Mouse (Mus musculus) gastrocnemius, postnatal 10 days (tissue): ENCODE measurements around the gene U2af1l4. TPM values are rescaled to one million over a fixed set of nuclear protein-coding genes. Genes with fewer than 3 reads are reported as not detected.

Experiments
- DNase-seq: peaks from one replicate; pipeline ENCODE4 v3.0.0; 2021; ENCODE audit warnings: mixed read lengths
- microRNA-seq, 2 experiments: library from miRNA; unstranded; fragments of <30 nt; microRNA quantifications; one replicate each; pipeline ENCODE4 v1.2.0; 2021
- total RNA-seq, 2 experiments: library from RNA; stranded (reverse); gene quantifications; 2 replicates each; pipeline ENCODE4 v1.2.3; 2021

The U2af1l4 gene
- total RNA-seq, 2 experiments from 2014 or later, result 56.3 to 57.5 TPM

DNA sequence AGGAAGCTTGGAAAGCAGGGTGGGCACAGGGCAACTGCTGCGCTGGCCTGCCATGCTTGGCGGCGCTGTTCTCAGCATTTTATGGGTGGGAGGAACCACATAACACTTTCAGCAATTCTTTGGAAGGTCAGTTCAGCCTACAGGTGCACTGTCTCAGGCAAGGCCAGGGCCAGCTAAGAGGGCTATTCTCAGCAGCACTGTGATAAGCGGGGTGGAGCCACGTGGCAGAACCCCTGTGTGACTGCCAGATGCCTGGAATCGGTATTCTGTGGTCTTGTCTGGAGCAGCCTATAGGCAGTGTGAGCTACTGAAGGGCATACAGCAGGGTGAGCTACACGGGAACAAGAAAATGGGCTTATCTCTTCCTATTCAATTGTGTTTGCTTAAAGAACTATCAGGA lies 46.9 kb downstream of the U2af1l4 start:
- no peak for DNase-seq

DNA sequence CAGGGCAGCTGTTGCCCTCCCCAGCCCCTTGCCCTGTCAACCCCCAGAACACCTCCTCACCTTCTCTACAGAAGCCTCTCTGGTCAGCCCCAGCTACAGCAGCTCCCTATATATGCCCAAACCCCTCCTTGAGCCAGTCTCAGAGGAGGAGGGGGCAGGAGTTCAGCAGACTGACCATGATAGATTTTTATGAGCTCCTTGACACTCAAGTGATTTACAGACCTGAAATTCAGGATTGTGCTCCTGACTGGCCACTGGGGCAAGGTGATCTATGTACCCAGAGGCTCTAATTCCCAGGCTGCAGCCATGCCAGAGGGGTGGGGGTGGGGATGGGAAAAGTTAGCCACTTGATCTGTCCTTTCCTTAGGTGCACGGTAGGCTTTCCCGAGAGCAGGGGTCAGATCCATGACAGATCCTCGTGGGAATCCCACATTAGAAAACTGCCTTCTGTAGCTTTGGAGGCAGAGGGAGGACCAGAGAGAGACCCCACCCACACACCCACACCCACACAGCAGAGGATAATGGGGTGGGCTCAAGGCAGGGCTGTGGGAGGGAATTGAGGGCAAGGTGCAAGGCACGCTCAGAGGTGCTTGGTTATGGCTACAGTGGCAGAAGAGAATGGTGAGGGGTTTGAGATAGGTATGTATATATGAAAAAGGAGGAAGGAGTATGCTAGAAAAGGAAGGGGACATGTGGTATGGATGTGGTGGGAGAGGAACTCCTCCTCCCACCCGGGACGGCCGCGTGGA lies 49.7 kb downstream of the U2af1l4 start, which contains the start of gene Upk1a:
Upk1a (minus strand) TSS at position 194 of the 749 bp plus-strand sequence.
- DNase-seq, result no peak

DNA sequence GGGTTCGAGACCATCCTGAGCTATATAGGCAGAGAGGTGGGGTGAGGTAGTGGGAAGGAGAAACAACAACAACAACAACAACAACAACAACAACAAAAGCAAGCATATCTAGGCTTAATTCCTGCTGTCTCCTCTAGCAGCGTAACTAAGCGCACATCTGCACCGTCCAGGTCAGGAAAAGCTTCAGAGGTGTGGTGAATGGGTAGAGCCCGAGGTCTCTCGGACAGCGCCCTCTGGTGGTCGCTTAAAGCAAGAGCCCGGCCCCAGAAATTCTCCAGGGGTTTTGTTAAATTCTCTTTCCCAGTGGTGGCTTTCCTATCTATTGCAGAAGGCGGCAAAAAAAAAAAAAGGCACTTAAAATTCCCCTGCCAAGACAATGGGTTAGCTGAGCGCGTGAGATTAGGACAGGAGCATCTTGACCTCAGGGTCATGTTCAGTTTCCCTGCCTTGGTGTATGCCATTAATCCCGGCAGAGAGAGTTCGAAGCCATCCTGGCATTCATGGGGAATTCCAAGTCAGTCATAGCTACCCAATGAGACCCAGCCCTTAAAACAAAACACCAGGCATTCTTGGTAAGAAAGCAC lies 50.5 kb downstream of the U2af1l4 start:
- DNase-seq, result peak; percentile 66

DNA sequence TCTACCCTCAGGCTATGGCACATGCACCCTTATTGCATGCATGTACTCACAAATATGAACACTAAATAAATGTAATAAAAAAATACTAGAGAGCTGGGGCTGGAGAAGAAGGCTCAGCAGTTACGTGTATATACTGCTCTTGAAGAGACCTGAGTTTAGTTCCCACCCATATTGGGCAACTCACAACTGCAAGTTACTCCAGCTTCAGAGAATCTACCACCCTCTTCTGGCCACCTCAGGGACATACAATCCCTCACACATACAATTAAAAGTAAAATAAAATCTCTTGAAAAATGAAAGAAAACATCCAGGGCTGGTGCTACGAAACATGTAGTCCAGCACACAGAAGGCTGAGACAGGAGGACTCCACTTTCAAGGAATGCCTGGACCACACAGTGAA lies 51.4 kb downstream of the U2af1l4 start:
- no peak for DNase-seq

Small RNA genes within 50 kb of the gene (microRNA-seq; reads per million reads assigned to microRNA genes)
- gene Gm38670 (0.25 to 1.9 reads per million in 2 experiments), gene Mir3569 (0 to 0.32 reads per million in 2 experiments)

Other genes starting within 250 kb of the U2af1l4 start
- 1 to 10 TPM; 1.8 TPM for gene Syne4, start 248.5 kb upstream of the U2af1l4 start, total RNA-seq
- 1 to 10 TPM; 1.0 to 1.2 TPM for gene E130208F15Rik, start 241.6 kb upstream of the U2af1l4 start, total RNA-seq
- gene Sdhaf1, start 239.4 kb upstream of the U2af1l4 start, total RNA-seq, result 10 to 100 TPM; 10.3 to 11.5 TPM
- 1 to 10 TPM; 1.6 to 3.1 TPM for gene Lrfn3, start 200.5 kb upstream of the U2af1l4 start, total RNA-seq
- gene Tyrobp, start 149.5 kb upstream of the U2af1l4 start, total RNA-seq, result 10 to 100 TPM; 11.9 to 22.2 TPM
- under 1 TPM; 0.66 to 0.72 TPM for gene Hcst, start 143.4 kb upstream of the U2af1l4 start, total RNA-seq
- gene Nfkbid, start 141.6 kb upstream of the U2af1l4 start, total RNA-seq, result under 1 TPM; 0.14 to 0.45 TPM
- 1 to 10 TPM; 3.3 to 4.4 TPM for gene Aplp1, start 117.8 kb upstream of the U2af1l4 start, total RNA-seq
- not detected for gene Kirrel2, start 105.6 kb upstream of the U2af1l4 start, total RNA-seq
- not detected for gene Nphs1, start 105.0 kb upstream of the U2af1l4 start, total RNA-seq
- not detected for gene Prodh2, start 69.7 kb upstream of the U2af1l4 start, total RNA-seq
- 1 to 10 TPM; 3.2 to 4.8 TPM for gene Arhgap33, start 28.2 kb upstream of the U2af1l4 start, total RNA-seq
- gene Hspb6, start 11.1 kb upstream of the U2af1l4 start, total RNA-seq, result 100 to 1,000 TPM; 304 to 323 TPM
- gene Proser3, start 11.0 kb upstream of the U2af1l4 start, total RNA-seq, result 1 to 10 TPM; 3.8 to 6.2 TPM
- 10 to 100 TPM; 11.0 to 16.3 TPM for gene Lin37, start 3.5 kb upstream of the U2af1l4 start, total RNA-seq
- 1 to 10 TPM; 1.5 to 2.3 TPM for gene Gm49396, start within 50 bp of the U2af1l4 start, total RNA-seq
- gene Psenen, start 326 bp downstream of the U2af1l4 start, total RNA-seq, result 100 to 1,000 TPM in 1 of 2 experiments, 10 to 100 TPM in 1; 93.7 to 104 TPM
- gene Igflr1, start 2.1 kb downstream of the U2af1l4 start, total RNA-seq, result 1 to 10 TPM; 1.4 to 2.3 TPM
- 10 to 100 TPM; 21.4 to 26.8 TPM for gene Kmt2b, start 25.4 kb downstream of the U2af1l4 start, total RNA-seq
- gene Zbtb32, start 35.6 kb downstream of the U2af1l4 start, total RNA-seq, result not detected
- under 1 TPM; 0.16 to 0.29 TPM for gene Upk1a, start 49.5 kb downstream of the U2af1l4 start, total RNA-seq
- 1,000 to 10,000 TPM; 1,178 to 1,379 TPM for gene Cox6b1, start 62.9 kb downstream of the U2af1l4 start, total RNA-seq
- not detected for gene Etv2, start 72.6 kb downstream of the U2af1l4 start, total RNA-seq
- 10 to 100 TPM; 42.4 to 44.4 TPM for gene Rbm42, start 87.0 kb downstream of the U2af1l4 start, total RNA-seq
- 1 to 10 TPM; 3.7 to 5.7 TPM for gene Haus5, start 101.7 kb downstream of the U2af1l4 start, total RNA-seq
- 1 to 10 TPM; 1.3 to 1.5 TPM for gene Pmis2, start 108.3 kb downstream of the U2af1l4 start, total RNA-seq
- not detected for gene 2200002J24Rik, start 135.6 kb downstream of the U2af1l4 start, total RNA-seq
- not detected for gene Atp4a, start 148.9 kb downstream of the U2af1l4 start, total RNA-seq
- gene Tmem147, start 166.2 kb downstream of the U2af1l4 start, total RNA-seq, result 100 to 1,000 TPM; 166 to 178 TPM
- gene Gapdhs, start 180.4 kb downstream of the U2af1l4 start, total RNA-seq, result not detected
- gene Sbsn, start 188.2 kb downstream of the U2af1l4 start, total RNA-seq, result 1 to 10 TPM; 3.5 to 5.8 TPM
- under 1 TPM in 1 of 2 experiments, not detected in 1; 0.33 TPM for gene Dmkn, start 200.5 kb downstream of the U2af1l4 start, total RNA-seq
- 1 to 10 TPM; 3.4 to 6.0 TPM for gene Krtdap, start 224.6 kb downstream of the U2af1l4 start, total RNA-seq